Mouse (Mus musculus) liver, embryonic 14.5 days (tissue): ENCODE data around the gene Maml3. TPM values are rescaled to one million over a fixed set of nuclear protein-coding genes. Genes with fewer than 3 reads are reported as not detected.

Experiments used
- ATAC-seq: fragments of 200-750 bp; cut with Nextera tagmentation; 2 replicates; pipeline ENCODE4 v1.8.0; 2017; ENCODE audit warnings: moderate number of reproducible peaks, mild to moderate bottlenecking, moderate library complexity; ENCODE audit not compliant: insufficient read depth
- DNase-seq, 3 experiments: peaks; one replicate each; pipeline ENCODE4 v3.0.0-alpha.2; 2012 to 2013; ENCODE audit warnings: low read depth in 3 of 3, low spot score in 3 of 3
- H3K27ac ChIP-seq: fragments of 300-500 bp; sonication (generic); 2 replicates; pipeline ENCODE4 v1.5.1; 2014; ENCODE audit warnings: moderate library complexity, mild to moderate bottlenecking, control low read depth, inconsistent platforms
- H3K27me3 ChIP-seq: fragments of 300-500 bp; sonication (generic); 2 replicates; pipeline ENCODE4 v1.6.1; 2014; ENCODE audit warnings: mild to moderate bottlenecking, low read length, moderate library complexity; ENCODE audit not compliant: control insufficient read depth, insufficient read depth
- H3K36me3 ChIP-seq: fragments of 300-500 bp; sonication (generic); replicated peaks from 2 replicates; pipeline ENCODE4 v1.6.1; 2014; ENCODE audit warnings: low read depth; ENCODE audit not compliant: control insufficient read depth, insufficient read depth
- H3K4me1 ChIP-seq, 2 experiments: fragments of 200-500 bp in 1 of 2; fragments of 300-500 bp in 1 of 2; sonication (generic) in 1 of 2; replicated peaks; 2 replicates each; pipeline ENCODE4 v1.6.1; 2012 to 2014; ENCODE audit warnings: antibody characterized with exemption in 1 of 2, inconsistent platforms in 1 of 2, low read length in 1 of 2; ENCODE audit not compliant: control insufficient read depth in 2 of 2, insufficient read depth in 2 of 2
- H3K4me2 ChIP-seq: fragments of 300-500 bp; sonication (generic); 2 replicates; pipeline ENCODE4 v1.6.1; 2014; ENCODE audit warnings: low read depth, mild to moderate bottlenecking, control low read depth, moderate library complexity
- H3K4me3 ChIP-seq, 2 experiments: fragments of 200-500 bp in 1 of 2; fragments of 300-500 bp in 1 of 2; sonication (generic) in 1 of 2; 2 replicates each; pipeline ENCODE4 v1.5.1; 2012 to 2014; ENCODE audit warnings: low read depth in 2 of 2, low read length in 2 of 2, mild to moderate bottlenecking in 2 of 2, control low read depth in 1 of 2, inconsistent platforms in 1 of 2, moderate library complexity in 1 of 2; ENCODE audit not compliant: insufficient read depth in 1 of 2
- H3K9ac ChIP-seq: fragments of 300-500 bp; sonication (generic); replicated peaks from 2 replicates; pipeline ENCODE4 v1.6.1; 2014; ENCODE audit warnings: mild to moderate bottlenecking, control low read depth, moderate library complexity
- H3K9me3 ChIP-seq: fragments of 300-500 bp; sonication (generic); 2 replicates; pipeline ENCODE4 v1.6.1; 2016; ENCODE audit warnings: low read length, mixed read lengths; ENCODE audit not compliant: control insufficient read depth
- CTCF ChIP-seq: IDR thresholded peaks from 2 replicates; pipeline ENCODE4 v1.5.1; 2016; ENCODE audit warnings: antibody characterized with exemption, low read depth, control low read depth
- EP300 ChIP-seq: IDR thresholded peaks from 2 replicates; pipeline ENCODE4 v1.6.1; 2016; ENCODE audit warnings: antibody characterized with exemption, low read depth
- WGBS: fragments of 180-500 bp; shearing (Covaris S2); extraction: QIAGEN DNeasy Blood & Tissue Kit; methylation state at CpG from one replicate; pipeline ENCODE4 v1.1.7; 2014; ENCODE audit not compliant: insufficient replicate concordance; 5-methylcytosine and 5-hydroxymethylcytosine counted together
- polyA plus RNA-seq, 2 experiments: library from polyadenylated mRNA; depleted of rRNA in 1 of 2; stranded (reverse) in 1 of 2; unstranded in 1 of 2; fragments of >200 nt; fragmentation: Nextera tagmentation in 1 of 2; extraction: Ambion mirVana in 1 of 2; gene quantifications; 2 replicates each; pipeline versions ENCODE4 v1.2.1 to v1.2.3; 2012 to 2014

The Maml3 gene
- polyA plus RNA-seq, 2 experiments, result 0.57 to 0.71 TPM

GRCm38 (mm10) chr3:51943642-51944041 is 161.2 kb downstream of the Maml3 start:
- no peak overlapping the region for H3K27ac ChIP-seq
- WGBS, result 66% methylated on average over 8 of the region's 8 CpGs
- ATAC-seq, result no peak
- no peak overlapping the region for H3K9ac ChIP-seq
- no peaks in the 10 kb centered on the region for H3K9me3 ChIP-seq
- no peaks in the 10 kb centered on the region for H3K4me1 ChIP-seq
- no peaks in the 10 kb centered on the region for H3K36me3 ChIP-seq
- no peaks in the 10 kb centered on the region for H3K27me3 ChIP-seq
- no peak overlapping the region for H3K4me2 ChIP-seq
- no peak overlapping the region for H3K4me3 ChIP-seq
- TF ChIP-seq EP300 (no peak), CTCF (no peak)
- DNase-seq, result no peak

- 73% methylated on average over 8 of the region's 8 CpGs for WGBS
- ATAC-seq (no peak), DNase-seq (no peak)
- TF ChIP-seq EP300 (no peak), CTCF (no peak)
- Histone ChIP-seq H3K27ac (no peak overlapping the region), H3K9me3 (no peaks in the 10 kb centered on the region), H3K36me3 (no peaks in the 10 kb centered on the region), H3K4me3 (no peak overlapping the region), H3K4me2 (no peak overlapping the region), H3K9ac (no peak overlapping the region), H3K4me1 (peaks cover 0 to 6% of the 10 kb centered on the region in 2 experiments; a peak in 1 of 4 replicates), H3K27me3 (no peaks in the 10 kb centered on the region)
Observed at GRCm38 (mm10) chr3:51941781-51942180, 163.1 kb downstream of the Maml3 start.

- no peak for DNase-seq
- no peak overlapping the region for H3K9ac ChIP-seq
- H3K36me3 ChIP-seq, result no peaks in the 10 kb centered on the region
- H3K27ac ChIP-seq, result no peak overlapping the region
- ATAC-seq, result no peak
- no peak for TF ChIP-seq EP300
- no peak for TF ChIP-seq CTCF
- no peak overlapping the region for H3K4me3 ChIP-seq
- WGBS, result 76% methylated on average over 7 of the region's 7 CpGs
- H3K27me3 ChIP-seq, result no peaks in the 10 kb centered on the region
- H3K4me1 ChIP-seq, result peaks cover 0 to 6% of the 10 kb centered on the region in 2 experiments; a peak in 1 of 4 replicates
- no peak overlapping the region for H3K4me2 ChIP-seq
- H3K9me3 ChIP-seq, result no peaks in the 10 kb centered on the region
Observed at GRCm38 (mm10) chr3:51939864-51940263, 165.0 kb downstream of the Maml3 start.

- Histone ChIP-seq H3K9me3 (no peaks in the 10 kb centered on the region), H3K36me3 (no peaks in the 10 kb centered on the region), H3K27me3 (no peaks in the 10 kb centered on the region), H3K4me1 (peaks cover 0 to 6% of the 10 kb centered on the region in 2 experiments; a peak in 1 of 4 replicates), H3K4me3 (no peak overlapping the region), H3K4me2 (no peak overlapping the region), H3K9ac (no peak overlapping the region), H3K27ac (no peak overlapping the region)
- 28% methylated on average over 5 of the region's 5 CpGs for WGBS
- no peak for TF ChIP-seq EP300
- no peak for TF ChIP-seq CTCF
- ATAC-seq, result no peak
- DNase-seq, result no peak
Observed at GRCm38 (mm10) chr3:51939054-51939453, 165.8 kb downstream of the Maml3 start.

- 71% methylated on average over 5 of the region's 5 CpGs for WGBS
- H3K27me3 ChIP-seq, result no peaks in the 10 kb centered on the region
- H3K4me2 ChIP-seq, result no peak overlapping the region
- no peak for DNase-seq
- no peak overlapping the region for H3K4me3 ChIP-seq
- no peak overlapping the region for H3K9ac ChIP-seq
- no peak for ATAC-seq
- TF ChIP-seq CTCF, result no peak
- TF ChIP-seq EP300, result no peak
- H3K27ac ChIP-seq, result no peak overlapping the region
- peaks cover 0 to 6% of the 10 kb centered on the region in 2 experiments; a peak in 1 of 4 replicates for H3K4me1 ChIP-seq
- H3K9me3 ChIP-seq, result no peaks in the 10 kb centered on the region
- H3K36me3 ChIP-seq, result no peaks in the 10 kb centered on the region
Observed at GRCm38 (mm10) chr3:51937176-51937575, 167.7 kb downstream of the Maml3 start.
